Mouse (Mus musculus): ENCODE data around the gene Kif3a. TPM values are rescaled to one million over a fixed set of nuclear protein-coding genes. Genes with fewer than 3 reads are reported as not detected.
A peak's percentile ranks its signal among the peaks of the same experiment; 100 is the strongest.

Gene Kif3a
- total RNA-seq, 2 experiments from 2014 or later, result 4.6 to 6.3 TPM

DNA sequence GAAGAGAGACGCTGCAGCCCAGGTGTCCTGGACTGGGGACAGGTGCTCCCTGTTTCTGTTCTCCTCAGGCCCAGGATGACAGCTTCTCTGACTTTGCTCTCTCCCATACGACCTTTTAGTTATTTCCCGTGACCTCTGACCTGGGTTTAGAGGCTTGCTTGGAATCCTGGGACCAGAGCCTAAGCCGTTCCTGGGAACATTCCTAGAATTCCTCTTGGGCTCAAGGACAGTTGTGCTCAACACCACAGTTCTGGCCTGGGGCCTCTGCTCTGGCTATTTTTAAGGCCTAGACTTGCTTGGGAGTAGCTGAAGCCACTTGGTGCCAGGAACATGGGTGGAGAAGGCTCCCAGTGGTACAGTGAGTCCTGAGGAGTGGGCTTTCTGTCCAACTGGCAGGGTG, 41.7 kb upstream of the Kif3a start:
- no peak for TF ChIP-seq CTCF (IDR thresholded peaks at IDR 0.05)
- H3K27ac ChIP-seq, result peak overlapping the region; percentile 90
- no peak overlapping the region for H3K4me3 ChIP-seq
- DNase-seq, result peak; percentile 58
- intact Hi-C loops (cut with DNase I), result no loop called here

DNA sequence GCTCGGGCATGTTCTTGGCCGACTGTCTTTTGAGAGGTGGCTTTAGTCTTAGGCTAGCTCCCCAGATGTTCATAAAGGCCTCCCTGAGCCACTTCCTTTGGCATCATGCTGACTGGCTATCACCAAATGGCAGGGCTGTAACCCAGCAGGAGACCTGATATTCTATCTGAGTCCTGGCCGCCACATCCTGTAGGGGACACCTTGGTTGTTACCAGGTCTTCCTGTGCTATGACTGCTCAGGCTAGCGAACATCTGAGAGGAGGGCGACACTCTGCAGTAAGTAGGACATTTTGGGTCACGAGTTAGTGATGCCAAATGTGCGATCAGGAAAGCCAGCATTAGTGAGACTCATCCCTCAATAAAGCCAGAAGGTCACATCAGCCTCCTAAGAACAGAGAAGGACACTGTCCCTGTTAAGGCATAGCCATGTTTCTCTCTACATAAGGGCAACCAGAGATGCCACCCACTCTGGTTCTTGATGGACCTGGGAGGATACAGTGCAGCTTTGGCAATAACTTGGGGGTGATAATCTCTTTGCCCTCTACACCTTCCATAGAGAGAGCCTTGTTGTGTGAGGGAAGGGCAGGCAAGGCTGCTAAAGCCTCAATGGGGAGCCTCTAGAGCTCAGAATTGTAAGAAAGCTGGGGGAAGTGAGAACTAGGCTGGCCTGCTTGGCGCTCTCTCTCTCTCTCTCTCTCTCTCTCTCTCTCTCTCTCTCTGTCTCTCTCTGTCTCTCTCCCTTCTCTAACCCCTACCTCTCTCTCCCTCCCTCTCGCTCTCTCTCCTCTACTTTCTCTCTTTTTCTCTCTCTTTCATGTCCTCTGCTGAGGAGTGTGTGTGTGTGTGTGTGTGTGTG, 38.6 kb upstream of the Kif3a start:
- DNase-seq, result no peak
- Histone ChIP-seq H3K27ac (peak overlapping the region; percentile 63), H3K4me3 (no peak overlapping the region; the same call in 1 of the 2 replicates)
- intact Hi-C loops (cut with DNase I), result no loop called here
- TF ChIP-seq CTCF (IDR thresholded peaks at IDR 0.05), result no peak

DNA sequence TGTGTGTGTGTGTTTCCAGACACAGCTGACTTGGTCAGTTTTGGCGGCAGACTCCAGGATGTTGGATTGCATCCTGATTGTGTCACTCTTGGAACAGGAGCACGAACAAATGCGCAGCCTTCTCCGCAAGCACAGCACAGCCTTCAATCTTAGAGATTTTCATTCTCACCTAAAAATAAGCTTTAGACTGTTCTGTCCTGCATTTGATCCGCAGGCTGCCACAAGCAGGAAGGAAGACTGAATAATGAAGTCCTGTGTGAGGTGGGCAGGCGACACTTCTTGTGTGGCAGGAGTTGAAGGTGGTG, 38.0 kb upstream of the Kif3a start:
- peak; percentile 79 for DNase-seq
- intact Hi-C loops (cut with DNase I), result no loop called here
- no peak for TF ChIP-seq CTCF (IDR thresholded peaks at IDR 0.05)
- Histone ChIP-seq H3K27ac (peak overlapping the region; percentile 63), H3K4me3 (peak overlapping the region; percentile 32)

DNA sequence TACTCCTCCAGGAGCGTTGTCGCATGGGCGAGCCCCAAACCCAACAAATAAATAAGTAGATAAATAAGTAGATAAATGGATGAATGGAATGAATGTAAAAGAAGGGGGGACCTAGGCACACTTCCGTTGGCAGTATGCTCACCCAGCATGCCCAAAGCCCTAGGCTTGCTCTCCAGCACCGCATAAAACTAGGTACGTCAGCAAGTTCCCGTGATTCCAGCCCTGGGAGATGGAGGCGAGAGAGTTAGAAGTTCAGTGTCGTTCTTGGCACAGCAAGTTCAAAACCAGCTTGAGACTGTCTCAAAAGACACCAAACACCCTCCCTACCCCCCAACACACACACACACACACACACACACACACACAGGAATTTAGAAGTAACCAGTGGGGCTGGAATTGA, 37.2 kb upstream of the Kif3a start:
- TF ChIP-seq CTCF (IDR thresholded peaks at IDR 0.05), result no peak
- intact Hi-C loops (cut with DNase I), result no loop called here
- no peak for DNase-seq
- H3K4me3 ChIP-seq, result no peak overlapping the region
- no peak overlapping the region for H3K27ac ChIP-seq

DNA sequence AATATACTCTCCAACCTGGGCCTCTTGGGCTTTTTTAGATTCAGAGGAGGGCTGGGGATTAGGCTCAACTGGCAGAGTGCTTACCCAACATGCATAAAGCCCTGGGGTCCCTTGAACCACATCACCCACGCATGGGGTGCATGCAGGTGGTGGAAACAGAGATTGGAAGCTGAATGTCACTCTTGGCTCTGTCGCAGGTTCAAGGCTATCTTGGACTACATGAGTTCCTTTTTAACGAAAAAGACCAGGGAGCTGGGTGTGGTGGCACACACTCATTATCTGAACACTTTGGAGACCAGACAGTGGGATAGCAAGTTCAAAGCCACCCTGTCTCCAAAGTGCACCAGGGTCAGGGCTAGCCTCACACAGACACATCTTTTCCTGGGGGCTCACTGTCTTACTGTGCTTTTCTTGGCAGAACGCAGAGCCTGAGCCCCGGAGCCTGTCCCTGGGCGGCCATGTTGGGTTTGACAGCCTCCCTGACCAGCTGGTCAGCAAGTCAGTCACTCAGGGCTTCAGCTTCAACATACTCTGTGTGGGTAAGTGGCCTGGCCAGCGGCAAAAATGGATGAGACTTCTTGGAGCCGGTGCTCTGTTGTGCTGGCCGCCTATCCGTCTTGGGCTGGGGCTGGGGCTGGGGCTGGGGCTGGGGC, 35.5 kb upstream of the Kif3a start:
- no peak for TF ChIP-seq CTCF (IDR thresholded peaks at IDR 0.05)
- H3K4me3 ChIP-seq, result no peak overlapping the region
- intact Hi-C loops (cut with DNase I), result no loop called here
- H3K27ac ChIP-seq, result peak overlapping the region; percentile 52
- DNase-seq, result no peak

DNA sequence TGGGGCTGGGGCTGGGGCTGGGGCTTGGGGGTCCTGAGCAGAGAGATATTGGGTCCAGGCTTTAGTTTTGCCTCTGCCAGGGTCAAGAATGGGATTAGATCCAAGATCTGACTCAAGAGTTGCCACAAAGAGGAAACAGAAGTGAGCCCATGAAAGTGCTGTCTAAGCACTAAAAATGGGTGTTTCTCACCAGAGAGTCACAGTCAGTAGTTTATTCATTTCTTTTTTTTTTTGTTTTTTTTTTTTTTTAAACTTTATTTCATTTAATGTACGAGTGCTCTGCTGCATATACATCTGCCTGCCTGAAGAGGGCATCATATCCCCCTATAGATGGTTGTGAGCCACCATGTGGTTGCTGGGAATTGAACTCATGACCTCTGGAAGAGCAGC, 35.0 kb upstream of the Kif3a start:
- H3K4me3 ChIP-seq, result no peak overlapping the region
- TF ChIP-seq CTCF (IDR thresholded peaks at IDR 0.05), result no peak
- no peak for DNase-seq
- intact Hi-C loops (cut with DNase I), result no loop called here
- no peak overlapping the region for H3K27ac ChIP-seq

DNA sequence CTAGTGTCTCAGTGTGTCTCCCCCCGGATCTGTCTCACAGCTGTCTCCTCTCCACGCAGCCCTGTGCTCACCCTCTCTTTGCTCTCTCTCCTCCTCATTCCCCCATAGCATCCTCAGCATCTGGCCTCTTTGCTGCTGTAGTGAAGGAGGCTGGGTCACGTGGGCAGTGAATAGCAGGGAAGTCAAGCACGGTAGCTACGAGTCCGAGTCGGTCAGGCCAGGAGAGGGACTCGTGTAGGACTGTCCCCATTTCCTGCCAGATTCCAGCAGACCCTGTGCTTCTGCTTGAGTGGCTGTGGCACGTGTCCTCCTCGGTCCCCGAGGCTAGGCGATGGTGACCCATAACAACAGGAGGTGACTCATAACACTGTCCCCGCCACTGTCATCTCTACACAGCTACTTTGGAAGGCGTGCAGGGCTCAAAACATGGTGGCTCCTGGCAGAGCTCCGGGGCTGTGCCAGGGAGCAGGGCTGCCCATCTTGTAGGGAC, 28.1 kb upstream of the Kif3a start:
- TF ChIP-seq CTCF (IDR thresholded peaks at IDR 0.05), result no peak
- no peak for DNase-seq
- intact Hi-C loops (cut with DNase I), result no loop called here
- no peak overlapping the region for H3K4me3 ChIP-seq
- H3K27ac ChIP-seq, result no peak overlapping the region

DNA sequence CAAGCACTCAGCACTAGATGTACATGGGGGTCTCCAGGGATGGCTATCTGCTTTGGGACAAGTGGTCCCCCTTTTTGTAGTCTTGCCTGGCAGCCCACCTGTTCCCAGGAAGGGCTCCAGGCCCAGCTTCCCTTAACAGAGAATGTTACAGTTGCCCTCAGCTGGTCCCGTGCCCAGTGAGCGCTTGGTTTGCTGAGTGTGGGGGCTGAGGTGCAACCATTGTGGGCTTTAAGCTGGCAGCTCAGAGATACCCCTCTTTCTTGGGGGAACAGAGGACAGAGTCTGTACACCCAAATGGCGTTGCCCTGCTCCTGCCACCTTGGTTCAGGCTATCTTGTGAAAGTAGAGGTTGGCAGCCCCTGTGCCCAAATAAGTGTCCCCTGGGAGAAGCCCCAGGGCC, 26.8 kb upstream of the Kif3a start:
- H3K27ac ChIP-seq, result no peak overlapping the region
- TF ChIP-seq CTCF (IDR thresholded peaks at IDR 0.05), result no peak
- H3K4me3 ChIP-seq, result no peak overlapping the region
- no peak for DNase-seq
- intact Hi-C loops (cut with DNase I), result no loop called here

DNA sequence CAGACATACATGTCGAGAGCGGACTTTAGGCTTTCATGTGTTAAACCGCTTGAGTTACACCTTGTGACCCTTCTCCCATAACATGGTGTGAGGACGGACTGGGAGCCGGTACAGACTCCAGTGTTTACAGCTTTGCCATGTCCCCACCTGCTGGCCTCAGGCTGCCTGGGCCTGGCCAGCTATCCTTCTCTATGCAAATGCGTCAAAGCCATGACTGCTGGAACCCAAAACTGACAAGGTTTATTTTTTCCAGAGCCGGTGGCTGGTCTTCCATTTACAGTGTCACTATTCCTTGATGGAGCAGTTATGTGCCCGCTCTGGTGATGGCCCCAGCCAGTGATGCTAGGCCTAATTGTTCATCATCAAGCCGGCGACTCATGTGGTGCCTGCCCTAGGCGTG, 26.0 kb upstream of the Kif3a start:
- DNase-seq, result no peak
- TF ChIP-seq CTCF (IDR thresholded peaks at IDR 0.05), result no peak
- no peak overlapping the region for H3K4me3 ChIP-seq
- H3K27ac ChIP-seq, result no peak overlapping the region
- intact Hi-C loops (cut with DNase I), result no loop called here

DNA sequence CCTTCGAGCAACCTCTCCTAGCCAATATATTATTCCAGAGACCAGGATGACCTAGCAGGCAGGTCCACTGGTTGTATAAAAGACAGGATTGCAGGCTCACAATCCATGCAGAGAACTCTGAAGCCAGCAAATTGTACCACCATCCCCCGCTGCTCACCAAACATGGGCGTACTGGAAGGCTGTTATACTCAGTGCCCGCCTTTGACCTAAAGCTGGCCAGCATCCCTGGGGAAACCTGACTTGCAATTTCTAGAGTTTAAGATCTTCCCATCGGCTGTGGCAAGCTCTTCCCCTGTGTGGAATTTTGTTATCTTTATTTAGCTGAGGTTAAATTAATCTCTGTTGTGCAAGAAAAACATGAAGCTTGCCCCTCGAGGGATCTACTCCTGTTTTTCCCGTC, 24.2 kb upstream of the Kif3a start:
- Histone ChIP-seq H3K27ac (peak overlapping the region; percentile 12; the same call in 1 of the 2 replicates), H3K4me3 (no peak overlapping the region)
- no peak for DNase-seq
- intact Hi-C loops (cut with DNase I), result no loop called here
- TF ChIP-seq CTCF (IDR thresholded peaks at IDR 0.05), result no peak

DNA sequence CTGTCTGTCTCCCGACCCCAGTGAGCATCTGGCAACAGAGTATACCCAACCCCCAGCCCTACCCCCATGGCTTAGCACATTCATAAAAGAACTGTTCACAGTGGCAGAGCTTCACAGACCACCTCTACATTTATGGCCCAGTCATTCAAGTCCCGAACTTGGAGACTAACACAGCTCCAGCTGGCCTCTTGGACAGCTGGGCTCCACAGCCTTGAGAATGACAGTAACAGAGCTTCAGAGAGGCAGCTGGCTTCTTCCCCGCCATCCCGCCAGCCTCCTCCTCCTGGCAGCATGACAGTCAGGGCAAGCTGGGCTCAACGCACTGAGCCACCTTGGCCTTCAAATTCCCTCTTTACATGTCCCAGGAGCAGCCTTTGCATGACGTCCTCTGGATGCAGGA, 20.9 kb upstream of the Kif3a start:
- Histone ChIP-seq H3K27ac (no peak overlapping the region), H3K4me3 (no peak overlapping the region)
- intact Hi-C loops (cut with DNase I), result no loop called here
- DNase-seq, result peak; percentile 49
- TF ChIP-seq CTCF (IDR thresholded peaks at IDR 0.05), result no peak

DNA sequence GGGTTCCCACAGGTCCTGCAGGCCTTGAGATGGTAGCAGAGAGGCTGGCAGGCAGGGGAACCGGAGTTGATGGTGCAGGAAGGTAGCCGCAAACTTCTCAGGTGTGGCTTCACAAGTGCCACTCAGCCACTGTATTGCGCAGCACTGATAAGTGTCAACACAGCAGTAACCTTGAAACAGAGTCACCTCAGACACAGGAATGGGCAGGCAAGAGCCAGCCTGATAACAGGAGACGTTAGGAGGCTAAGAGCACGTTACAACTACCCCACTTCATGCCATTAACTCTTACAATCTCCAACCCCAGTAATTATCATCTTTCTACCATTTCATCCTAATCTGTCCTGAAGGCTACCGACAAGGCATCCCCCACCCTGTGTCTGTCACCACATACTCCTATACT, 19.6 kb upstream of the Kif3a start:
- Histone ChIP-seq H3K27ac (no peak overlapping the region), H3K4me3 (no peak overlapping the region)
- DNase-seq, result no peak
- intact Hi-C loops (cut with DNase I), result no loop called here
- no peak for TF ChIP-seq CTCF (IDR thresholded peaks at IDR 0.05)

DNA sequence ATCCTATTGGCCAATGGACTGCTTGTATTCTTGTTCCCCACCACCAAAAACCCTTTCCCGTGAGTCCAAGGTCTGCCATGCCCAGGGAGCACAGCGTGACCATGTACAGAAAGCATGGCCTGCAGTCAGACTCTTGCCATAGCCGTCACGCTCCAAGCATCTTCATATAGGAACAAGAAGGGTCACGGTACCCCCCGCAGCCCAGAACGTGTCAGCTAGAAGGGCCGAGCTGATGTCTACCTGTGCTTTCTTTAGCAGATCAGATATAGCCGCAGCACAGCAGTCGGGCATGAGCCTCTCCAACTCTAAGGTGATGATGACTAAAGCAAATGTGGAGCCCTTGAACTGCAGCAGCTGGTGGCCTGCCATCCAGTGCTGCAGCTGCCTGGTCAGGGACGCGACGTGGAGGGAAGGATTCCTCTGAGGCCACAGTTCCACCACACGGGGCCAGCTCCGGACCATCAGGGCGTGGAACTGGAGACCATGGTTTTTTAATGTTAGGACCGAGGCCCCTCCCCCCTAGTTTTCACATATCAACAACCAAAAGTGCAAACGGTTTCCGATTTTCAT, 19.1 kb upstream of the Kif3a start:
- intact Hi-C loops (cut with DNase I), result no loop called here
- no peak for TF ChIP-seq CTCF (IDR thresholded peaks at IDR 0.05)
- no peak for DNase-seq
- Histone ChIP-seq H3K27ac (no peak overlapping the region), H3K4me3 (no peak overlapping the region)

Data from gastrocnemius, adult 2 months (tissue).